Mouse (Mus musculus): Measurements from ENCODE around the gene Prrc2a. TPM values are rescaled to one million over a fixed set of nuclear protein-coding genes. Genes with fewer than 3 reads are reported as not detected.

Gene Prrc2a
- polyA plus RNA-seq, 1 experiment, result 341 TPM

Other genes with a start within 250 kb of the Prrc2a start
- gene Neu1, start 233.6 kb downstream of the Prrc2a start, polyA plus RNA-seq (2012; rRNA removed), result 197 and 259 TPM in 2 replicates
- gene Hspa1b, start 205.7 kb downstream of the Prrc2a start, polyA plus RNA-seq (2012; rRNA removed), result 77.4 and 78.5 TPM in 2 replicates
- gene Gm20481, start 195.0 kb downstream of the Prrc2a start, polyA plus RNA-seq (2012; rRNA removed), result not detected in 2 replicates
- gene Hspa1a, start 192.7 kb downstream of the Prrc2a start, polyA plus RNA-seq (2012; rRNA removed), result 40.8 and 41.4 TPM in 2 replicates
- gene Hspa1l, start 192.2 kb downstream of the Prrc2a start, polyA plus RNA-seq (2012; rRNA removed), result 0.30 and 0.82 TPM in 2 replicates
- gene Lsm2, start 183.0 kb downstream of the Prrc2a start, polyA plus RNA-seq (2012; rRNA removed), result 57.6 and 64.6 TPM in 2 replicates
- 196 and 213 TPM in 2 replicates for gene Vars, start 163.9 kb downstream of the Prrc2a start, polyA plus RNA-seq (2012; rRNA removed)
- 0.73 and 0.83 TPM in 2 replicates for gene Vwa7, start 148.3 kb downstream of the Prrc2a start, polyA plus RNA-seq (2012; rRNA removed)
- 1.0 and 2.3 TPM in 2 replicates for gene Sapcd1, start 136.9 kb downstream of the Prrc2a start, polyA plus RNA-seq (2012; rRNA removed)
- 4.0 and 6.0 TPM in 2 replicates for gene Msh5, start 118.2 kb downstream of the Prrc2a start, polyA plus RNA-seq (2012; rRNA removed)
- 209 and 215 TPM in 2 replicates for gene Clic1, start 114.9 kb downstream of the Prrc2a start, polyA plus RNA-seq (2012; rRNA removed)
- 32.5 and 33.0 TPM in 2 replicates for gene Ddah2, start 105.9 kb downstream of the Prrc2a start, polyA plus RNA-seq (2012; rRNA removed)
- 5.6 and 10.4 TPM in 2 replicates for gene Ly6g6c, start 99.5 kb downstream of the Prrc2a start, polyA plus RNA-seq (2012; rRNA removed)
- gene Mpig6b, start 98.7 kb downstream of the Prrc2a start, polyA plus RNA-seq (2012; rRNA removed), result 0.82 and 1.0 TPM in 2 replicates
- 77.8 and 86.1 TPM in 2 replicates for gene Ly6g6e, start 88.0 kb downstream of the Prrc2a start, polyA plus RNA-seq (2012; rRNA removed)
- gene Ly6g6d, start 86.8 kb downstream of the Prrc2a start, polyA plus RNA-seq (2012; rRNA removed), result 19.4 and 23.3 TPM in 2 replicates
- 2.1 and 2.8 TPM in 2 replicates for gene Ly6g6f, start 79.3 kb downstream of the Prrc2a start, polyA plus RNA-seq (2012; rRNA removed)
- gene Abhd16a, start 75.6 kb downstream of the Prrc2a start, polyA plus RNA-seq (2012; rRNA removed), result 238 and 254 TPM in 2 replicates
- gene Ly6g5c, start 56.6 kb downstream of the Prrc2a start, polyA plus RNA-seq (2012; rRNA removed), result not detected in 2 replicates
- gene Ly6g5b, start 49.5 kb downstream of the Prrc2a start, polyA plus RNA-seq (2012; rRNA removed), result 0.72 and 0.86 TPM in 2 replicates
- gene Gpank1, start 43.4 kb downstream of the Prrc2a start, polyA plus RNA-seq (2012; rRNA removed), result 23.3 and 25.0 TPM in 2 replicates
- 262 and 295 TPM in 2 replicates for gene Csnk2b, start 42.8 kb downstream of the Prrc2a start, polyA plus RNA-seq (2012; rRNA removed)
- 16.7 and 18.2 TPM in 2 replicates for gene D17H6S53E, start 38.5 kb downstream of the Prrc2a start, polyA plus RNA-seq (2012; rRNA removed)
- gene Apom, start 32.8 kb downstream of the Prrc2a start, polyA plus RNA-seq (2012; rRNA removed), result 0.12 and 0.19 TPM in 2 replicates
- gene Bag6, start 29.7 kb downstream of the Prrc2a start, polyA plus RNA-seq (2012; rRNA removed), result 221 and 228 TPM in 2 replicates
- gene Aif1, start 11.2 kb upstream of the Prrc2a start, polyA plus RNA-seq (2012; rRNA removed), result 1.6 and 2.5 TPM in 2 replicates
- gene Lst1, start 23.5 kb upstream of the Prrc2a start, polyA plus RNA-seq (2012; rRNA removed), result 8.1 and 10.4 TPM in 2 replicates
- gene Ltb, start 29.5 kb upstream of the Prrc2a start, polyA plus RNA-seq (2012; rRNA removed), result 20.1 and 22.9 TPM in 2 replicates
- 1.3 TPM in 2 replicates for gene Tnf, start 37.1 kb upstream of the Prrc2a start, polyA plus RNA-seq (2012; rRNA removed)
- 1.4 and 1.8 TPM in 2 replicates for gene Lta, start 40.5 kb upstream of the Prrc2a start, polyA plus RNA-seq (2012; rRNA removed)
- not detected in 2 replicates for gene Gm16181, start 55.9 kb upstream of the Prrc2a start, polyA plus RNA-seq (2012; rRNA removed)
- gene Atp6v1g2, start 68.8 kb upstream of the Prrc2a start, polyA plus RNA-seq (2012; rRNA removed), result 4.6 and 5.1 TPM in 2 replicates
- 28.9 and 34.5 TPM in 2 replicates for gene Nfkbil1, start 70.9 kb upstream of the Prrc2a start, polyA plus RNA-seq (2012; rRNA removed)
- 211 and 238 TPM in 2 replicates for gene Ddx39b, start 76.8 kb upstream of the Prrc2a start, polyA plus RNA-seq (2012; rRNA removed)
- 837 and 1,001 TPM in 2 replicates for gene H2-D1, start 97.8 kb upstream of the Prrc2a start, polyA plus RNA-seq (2012; rRNA removed)
- gene H2-Q1, start 155.5 kb upstream of the Prrc2a start, polyA plus RNA-seq (2012; rRNA removed), result 5.1 and 9.8 TPM in 2 replicates
- gene H2-Q2, start 177.3 kb upstream of the Prrc2a start, polyA plus RNA-seq (2012; rRNA removed), result 95.5 and 141 TPM in 2 replicates
- gene H2-Q4, start 214.7 kb upstream of the Prrc2a start, polyA plus RNA-seq (2012; rRNA removed), result 71.8 and 75.3 TPM in 2 replicates